Mouse (Mus musculus): Measurements from ENCODE around the gene Plekhb2. TPM values are rescaled to one million over a fixed set of nuclear protein-coding genes. Genes with fewer than 3 reads are reported as not detected.

The Plekhb2 gene
- polyA plus RNA-seq, 1 experiment from 2014 or later: 13.5 TPM

DNA sequence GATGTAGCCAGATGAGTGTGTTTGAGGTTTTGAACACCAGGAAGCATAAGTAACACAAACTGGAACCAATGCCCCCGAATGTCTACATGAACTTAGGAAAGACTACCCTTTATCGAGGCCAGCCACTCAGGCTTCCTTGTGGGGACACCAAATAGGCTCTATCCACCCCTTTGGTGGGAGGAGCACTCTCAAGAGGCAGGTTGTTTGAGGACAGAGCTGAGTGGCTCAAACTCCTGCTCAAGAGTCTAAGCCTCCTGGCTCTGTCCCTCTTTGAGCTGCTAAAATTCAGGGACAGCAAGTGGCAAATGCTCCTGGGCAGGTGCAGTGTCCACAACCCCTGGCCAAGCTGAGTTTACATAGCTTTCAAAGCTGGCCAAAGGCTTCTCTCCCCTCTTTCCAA, 14.9 kb upstream of the Plekhb2 start:
- Histone ChIP-seq H3K27me3 (no peaks in the 10 kb centered on the region), H3K4me2 (no peak overlapping the region), H3K27ac (no peak overlapping the region), H3K9me3 (no peaks in the 10 kb centered on the region), H3K4me1 (replicated peaks) (peaks cover 31% of the 10 kb centered on the region), H3K4me3 (replicated peaks) (no peak overlapping the region), H3K9ac (replicated peaks) (no peak overlapping the region), H3K36me3 (peaks cover 67% of the 10 kb centered on the region)
- 86% methylated on average over 2 of the region's 2 CpGs for WGBS
- ATAC-seq (ENCODE audit: insufficient number of reproducible peaks, insufficient read depth, low FRiP score, low TSS enrichment, low read depth): no peak

DNA sequence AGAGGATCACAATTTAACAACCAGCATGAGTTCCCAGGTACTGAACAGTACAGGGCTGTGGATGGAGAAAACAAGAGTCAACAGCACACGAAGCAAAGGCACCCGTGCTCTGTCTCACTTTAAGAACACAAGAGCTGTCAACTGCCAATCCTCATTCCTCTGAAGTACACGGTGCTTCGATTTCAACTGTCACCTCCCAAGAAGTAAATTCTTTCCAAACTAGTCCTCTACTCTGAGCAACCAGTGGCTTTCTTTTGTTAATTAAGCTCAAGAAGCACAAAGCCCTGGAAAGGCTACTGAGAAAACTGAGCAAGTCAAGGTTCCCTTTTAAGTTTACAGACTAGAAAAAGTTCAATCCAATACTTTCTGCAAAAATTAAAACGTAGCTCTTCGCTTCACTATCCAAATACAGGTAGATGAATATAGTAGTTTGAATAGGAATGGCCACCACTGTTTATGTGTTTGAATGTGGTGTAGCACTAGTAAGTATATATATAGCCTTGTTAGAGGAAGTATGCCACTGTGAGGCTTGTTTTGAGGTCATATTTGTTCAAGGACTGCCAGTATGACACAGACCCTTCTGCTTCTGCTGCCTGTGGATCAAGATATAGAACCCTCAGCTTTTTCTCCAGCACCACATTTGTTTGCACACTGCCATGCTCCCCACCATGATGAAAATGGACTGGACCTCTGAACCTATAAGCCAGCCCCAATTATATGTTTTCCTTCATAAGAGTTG, 11.7 kb upstream of the Plekhb2 start:
- Histone ChIP-seq H3K9ac (replicated peaks) (no peak overlapping the region), H3K27ac (no peak overlapping the region), H3K36me3 (peaks cover 40% of the 10 kb centered on the region), H3K4me2 (no peak overlapping the region), H3K9me3 (no peaks in the 10 kb centered on the region), H3K4me3 (replicated peaks) (no peak overlapping the region), H3K4me1 (replicated peaks) (peaks cover 23% of the 10 kb centered on the region), H3K27me3 (no peaks in the 10 kb centered on the region)
- ATAC-seq (ENCODE audit: insufficient number of reproducible peaks, insufficient read depth, low FRiP score, low TSS enrichment, low read depth): no peak
- 87% methylated on average over 6 of the region's 6 CpGs for WGBS

DNA sequence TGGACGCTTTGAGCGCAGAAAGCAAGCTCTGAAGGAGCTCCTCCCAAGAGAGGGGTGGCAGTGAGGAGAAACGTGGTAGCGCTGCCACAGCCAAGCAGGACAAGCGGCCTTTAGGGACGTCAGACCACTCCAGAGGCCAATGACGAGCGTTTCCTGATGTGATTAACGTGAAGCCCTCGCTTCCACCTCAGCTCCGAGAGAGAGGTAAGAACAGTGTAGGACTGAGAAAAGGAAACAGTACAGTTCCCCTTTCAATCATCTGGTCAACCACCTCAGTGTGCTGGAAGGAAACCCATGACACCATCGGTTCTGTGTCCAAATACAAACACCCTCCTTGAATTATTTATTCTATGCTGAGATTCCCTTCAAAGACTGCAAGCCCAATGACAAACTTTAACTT, 10.5 kb upstream of the Plekhb2 start:
- H3K4me3 ChIP-seq (replicated peaks): no peak overlapping the region
- H3K36me3 ChIP-seq: peaks cover 30% of the 10 kb centered on the region
- no peak overlapping the region for H3K9ac ChIP-seq (replicated peaks)
- H3K27me3 ChIP-seq: no peaks in the 10 kb centered on the region
- WGBS: 67% methylated on average over 12 of the region's 12 CpGs
- peaks cover 23% of the 10 kb centered on the region for H3K4me1 ChIP-seq (replicated peaks)
- H3K9me3 ChIP-seq: no peaks in the 10 kb centered on the region
- ATAC-seq (ENCODE audit: insufficient number of reproducible peaks, insufficient read depth, low FRiP score, low TSS enrichment, low read depth): no peak
- no peak overlapping the region for H3K4me2 ChIP-seq
- H3K27ac ChIP-seq: no peak overlapping the region

DNA sequence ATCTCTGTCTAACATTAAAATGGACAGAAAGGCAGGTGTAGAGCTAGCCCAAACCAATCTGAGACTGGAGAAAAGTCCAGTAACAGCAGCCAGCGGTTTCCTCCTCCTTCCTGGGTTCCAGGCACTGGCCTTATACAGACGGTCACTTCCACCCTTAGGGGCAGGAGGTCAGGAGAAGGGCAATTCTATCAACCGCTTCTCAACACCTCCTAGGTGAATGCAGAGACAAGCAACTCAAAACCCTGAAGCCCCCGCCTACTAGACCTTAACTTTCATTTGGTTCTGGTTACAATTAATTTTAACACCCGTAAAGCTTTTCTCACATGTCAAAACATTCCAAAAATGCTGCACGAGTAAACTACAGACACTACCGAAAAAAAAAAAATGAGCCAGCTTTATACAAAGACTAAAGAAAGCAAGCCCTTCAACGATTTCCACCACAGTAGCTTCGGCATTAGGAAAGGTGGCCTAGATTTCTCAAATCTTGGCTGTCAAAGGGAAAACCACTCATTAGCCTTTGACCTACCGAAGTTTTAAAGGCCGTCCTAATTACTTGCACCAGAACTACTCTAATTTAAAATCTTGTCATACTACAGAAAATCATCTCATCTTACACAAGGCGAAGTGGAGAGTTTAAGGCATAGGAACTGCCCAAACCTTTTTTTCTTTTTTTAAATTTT, 7.9 kb upstream of the Plekhb2 start:
- Histone ChIP-seq H3K4me1 (replicated peaks) (peaks cover 23% of the 10 kb centered on the region), H3K4me2 (peak overlapping the region; percentile 92), H3K9ac (replicated peaks) (peak overlapping the region; percentile 94), H3K27ac (peak overlapping the region; percentile 97), H3K27me3 (no peaks in the 10 kb centered on the region), H3K4me3 (replicated peaks) (peak overlapping the region; percentile 67), H3K36me3 (peaks cover 9% of the 10 kb centered on the region; the same call in 1 of the 2 replicates), H3K9me3 (no peaks in the 10 kb centered on the region)
- no peak for ATAC-seq (ENCODE audit: insufficient number of reproducible peaks, insufficient read depth, low FRiP score, low TSS enrichment, low read depth)
- WGBS: 2% methylated on average over 12 of the region's 12 CpGs

DNA sequence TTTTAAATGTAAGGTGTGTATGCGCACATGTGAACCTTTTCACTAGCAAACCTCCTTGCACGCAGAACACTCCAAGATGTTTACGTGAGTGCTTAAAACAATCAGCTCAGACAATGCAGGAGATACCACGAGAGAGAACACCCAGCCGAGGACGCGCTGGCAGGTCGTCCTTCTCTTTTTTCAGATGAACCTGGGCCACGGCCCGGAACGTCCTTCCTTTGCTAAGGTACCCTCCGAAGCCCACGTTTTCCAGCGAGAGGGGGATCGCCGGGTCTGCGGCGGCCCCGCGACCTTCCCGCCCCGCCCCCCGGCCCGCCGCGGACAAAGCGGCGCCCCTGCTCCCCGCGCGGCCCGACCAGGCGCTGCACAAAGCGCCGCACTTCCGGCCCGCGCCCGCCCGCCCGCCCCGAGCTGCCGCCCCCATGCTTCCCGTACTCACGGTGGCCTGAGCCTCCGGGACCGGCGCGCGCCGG, 7.4 kb upstream of the Plekhb2 start:
- peak; percentile 81 for ATAC-seq (ENCODE audit: insufficient number of reproducible peaks, insufficient read depth, low FRiP score, low TSS enrichment, low read depth)

DNA sequence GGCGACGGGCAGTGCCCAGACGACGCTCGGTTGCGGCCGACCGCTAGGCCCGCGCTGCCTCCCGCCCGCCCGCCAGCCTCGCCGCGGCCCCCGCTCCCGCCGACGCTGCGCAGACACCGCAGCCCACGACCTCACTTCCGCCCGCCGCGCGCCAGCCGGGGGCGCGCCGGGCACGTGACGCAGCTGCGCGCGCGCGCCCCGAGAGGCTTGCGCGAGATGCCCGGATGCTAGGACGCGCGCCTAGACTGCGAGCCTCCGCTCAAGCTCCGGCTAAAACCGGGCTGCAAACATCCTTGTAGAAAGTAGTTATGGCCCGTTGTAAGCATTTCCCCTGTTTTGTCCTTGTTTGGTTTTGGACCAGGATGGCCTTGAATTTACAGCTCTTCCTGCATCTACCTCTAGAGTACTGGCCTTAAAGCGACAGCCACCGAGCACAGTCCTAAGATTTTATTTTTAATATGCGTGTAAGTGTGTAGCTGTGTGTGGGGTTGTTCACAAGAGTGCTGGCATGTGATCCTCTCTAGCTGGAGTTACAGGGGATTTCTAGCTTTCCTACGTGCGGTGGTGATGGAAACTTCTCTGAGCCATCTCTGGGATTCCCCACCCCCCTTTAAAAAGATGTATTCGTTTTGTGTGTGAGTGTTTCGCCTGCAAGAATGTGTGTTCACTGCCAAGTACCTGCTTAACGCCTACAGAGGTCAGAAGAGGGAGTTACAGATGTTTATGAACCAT, 6.7 kb upstream of the Plekhb2 start, which contains the start of gene Fam168b:
Fam168b (minus strand) TSS at position 179 of the 732 bp plus-strand sequence.
- Histone ChIP-seq H3K27ac (peak within 1 kb of the TSS; percentile 97), H3K4me2 (peak within 1 kb of the TSS; percentile 92), H3K4me1 (replicated peaks) (peaks cover 23% of the 10 kb centered on the region), H3K36me3 (0 out of 2 replicates have a peak, but pooled peaks cover 3% of the 10 kb centered on the region), H3K9me3 (no peaks in the 10 kb centered on the region), H3K4me3 (replicated peaks) (peak within 1 kb of the TSS; percentile 67), H3K27me3 (no peaks in the 10 kb centered on the region), H3K9ac (replicated peaks) (peak within 1 kb of the TSS; percentile 94)
- 2% methylated on average over 59 of the region's 59 CpGs for WGBS
- peak; percentile 84 for ATAC-seq (ENCODE audit: insufficient number of reproducible peaks, insufficient read depth, low FRiP score, low TSS enrichment, low read depth)

More for the DNA sequence above, 7.4 kb upstream of the Plekhb2 start:
- peak overlapping the region; percentile 92 for H3K4me2 ChIP-seq
- H3K4me3 ChIP-seq (replicated peaks): peak overlapping the region; percentile 67
- H3K27me3 ChIP-seq: no peaks in the 10 kb centered on the region
- H3K9me3 ChIP-seq: no peaks in the 10 kb centered on the region
- peaks cover 23% of the 10 kb centered on the region for H3K4me1 ChIP-seq (replicated peaks)
- peak overlapping the region; percentile 97 for H3K27ac ChIP-seq
- H3K9ac ChIP-seq (replicated peaks): peak overlapping the region; percentile 94
- peaks cover 4% of the 10 kb centered on the region; the same call in 1 of the 2 replicates for H3K36me3 ChIP-seq
- under 1% methylated on average over 40 of the region's 51 CpGs for WGBS

DNA sequence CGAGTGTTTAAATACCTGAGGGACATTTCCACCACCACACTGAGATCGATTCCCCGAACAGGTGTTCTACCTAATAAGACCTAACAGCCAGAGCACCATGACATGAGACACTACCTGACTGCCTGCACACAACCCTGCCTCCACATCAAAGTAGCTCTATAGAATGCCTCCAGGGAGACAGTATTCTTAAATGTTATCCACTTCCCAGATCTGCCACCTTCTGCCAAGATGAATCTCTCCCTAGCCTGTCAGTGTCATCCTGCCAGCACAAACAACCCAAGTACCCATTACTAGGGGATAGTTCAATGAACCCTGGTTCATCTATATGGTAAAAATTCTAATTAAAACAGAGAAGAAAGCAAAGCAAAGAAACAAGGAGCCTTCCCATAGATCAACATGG, 2.7 kb upstream of the Plekhb2 start:
- no peaks in the 10 kb centered on the region for H3K9me3 ChIP-seq
- peaks cover 2% of the 10 kb centered on the region; the same call in 1 of the 2 replicates for H3K27me3 ChIP-seq
- peaks cover 4% of the 10 kb centered on the region; the same call in 1 of the 2 replicates for H3K4me1 ChIP-seq (replicated peaks)
- ATAC-seq (ENCODE audit: insufficient number of reproducible peaks, insufficient read depth, low FRiP score, low TSS enrichment, low read depth): no peak
- no peak overlapping the region for H3K27ac ChIP-seq
- no peak overlapping the region for H3K4me2 ChIP-seq
- H3K9ac ChIP-seq (replicated peaks): no peak overlapping the region
- H3K36me3 ChIP-seq: no peaks in the 10 kb centered on the region
- no peak overlapping the region for H3K4me3 ChIP-seq (replicated peaks)
- 85% methylated on average over 3 of the region's 3 CpGs for WGBS

DNA sequence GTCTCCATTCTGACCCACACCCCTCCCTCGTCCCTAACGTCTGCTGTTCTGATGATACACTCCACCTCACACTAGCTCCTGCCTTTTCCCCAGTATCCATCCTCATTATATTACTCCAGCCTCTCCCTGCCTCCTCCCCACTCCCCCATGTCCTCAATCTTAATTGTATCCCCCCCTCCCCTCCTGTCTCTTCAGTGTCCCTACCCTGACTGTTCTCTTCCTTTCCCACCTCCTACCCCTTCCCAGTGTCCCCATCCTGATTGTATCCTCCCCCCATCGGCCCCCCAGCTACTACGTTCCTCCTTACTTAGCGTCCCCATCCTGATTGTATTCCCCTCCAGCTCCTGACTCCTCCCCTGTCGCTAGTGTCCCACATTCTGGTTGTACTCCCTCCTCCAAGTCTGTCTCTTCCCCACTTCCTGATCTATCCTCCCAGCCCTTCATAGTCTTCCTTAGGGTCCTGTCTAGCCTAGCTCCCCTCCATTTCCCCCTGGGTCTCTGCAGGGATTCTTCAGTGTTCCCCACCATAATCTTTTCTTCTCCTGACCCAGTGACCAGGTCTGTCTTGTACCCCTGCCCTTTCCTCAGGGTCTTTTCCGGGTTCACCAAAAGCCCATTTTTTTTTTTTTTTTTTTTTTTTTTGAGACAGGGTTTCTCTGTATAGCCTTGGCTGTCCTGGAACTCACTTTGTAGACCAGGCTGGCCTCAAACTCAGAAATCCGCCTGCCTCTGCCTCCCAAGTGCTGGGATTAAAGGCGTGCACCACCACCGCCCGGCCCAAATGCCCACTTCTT, 764 bp downstream of the Plekhb2 start:
- peaks cover 4% of the 10 kb centered on the region; the same call in 1 of the 2 replicates for H3K4me1 ChIP-seq (replicated peaks)
- no peaks in the 10 kb centered on the region for H3K36me3 ChIP-seq
- H3K27ac ChIP-seq: no peak overlapping the region
- H3K27me3 ChIP-seq: peaks cover 2% of the 10 kb centered on the region; the same call in 1 of the 2 replicates
- peak overlapping the region; percentile 69 for H3K4me3 ChIP-seq (replicated peaks)
- H3K9ac ChIP-seq (replicated peaks): peak overlapping the region; percentile 82
- no peaks in the 10 kb centered on the region for H3K9me3 ChIP-seq
- H3K4me2 ChIP-seq: peak overlapping the region; percentile 86
- WGBS: 45% methylated on average over 11 of the region's 11 CpGs
- ATAC-seq (ENCODE audit: insufficient number of reproducible peaks, insufficient read depth, low FRiP score, low TSS enrichment, low read depth): peak; percentile 77

DNA sequence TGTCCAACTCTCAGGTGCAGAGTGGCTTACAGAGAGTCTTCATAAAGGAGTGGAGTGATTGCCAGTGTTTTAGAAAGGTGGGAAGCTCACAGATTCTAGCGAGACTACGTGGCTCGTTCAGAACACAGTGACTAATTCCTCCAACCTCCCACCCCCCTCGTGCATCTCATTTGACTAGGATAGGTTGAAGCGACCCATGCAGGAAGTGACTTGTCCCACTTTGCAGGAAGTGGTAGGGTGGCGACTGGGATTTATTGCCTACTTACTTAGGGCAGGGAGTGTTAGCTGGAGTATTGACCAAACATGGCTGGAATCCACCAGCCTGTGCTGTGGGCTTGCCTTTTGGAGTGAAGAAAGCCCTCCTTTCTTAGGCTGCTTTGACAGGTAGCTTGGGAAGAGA, 1.8 kb downstream of the Plekhb2 start:
- WGBS: 39% methylated on average over 6 of the region's 6 CpGs
- H3K27me3 ChIP-seq: peaks cover 2% of the 10 kb centered on the region; the same call in 1 of the 2 replicates
- H3K27ac ChIP-seq: no peak overlapping the region
- no peaks in the 10 kb centered on the region for H3K9me3 ChIP-seq
- H3K4me1 ChIP-seq (replicated peaks): peaks cover 4% of the 10 kb centered on the region; the same call in 1 of the 2 replicates
- H3K9ac ChIP-seq (replicated peaks): no peak overlapping the region
- H3K4me3 ChIP-seq (replicated peaks): no peak overlapping the region
- H3K4me2 ChIP-seq: no peak overlapping the region
- no peak for ATAC-seq (ENCODE audit: insufficient number of reproducible peaks, insufficient read depth, low FRiP score, low TSS enrichment, low read depth)
- H3K36me3 ChIP-seq: no peaks in the 10 kb centered on the region

DNA sequence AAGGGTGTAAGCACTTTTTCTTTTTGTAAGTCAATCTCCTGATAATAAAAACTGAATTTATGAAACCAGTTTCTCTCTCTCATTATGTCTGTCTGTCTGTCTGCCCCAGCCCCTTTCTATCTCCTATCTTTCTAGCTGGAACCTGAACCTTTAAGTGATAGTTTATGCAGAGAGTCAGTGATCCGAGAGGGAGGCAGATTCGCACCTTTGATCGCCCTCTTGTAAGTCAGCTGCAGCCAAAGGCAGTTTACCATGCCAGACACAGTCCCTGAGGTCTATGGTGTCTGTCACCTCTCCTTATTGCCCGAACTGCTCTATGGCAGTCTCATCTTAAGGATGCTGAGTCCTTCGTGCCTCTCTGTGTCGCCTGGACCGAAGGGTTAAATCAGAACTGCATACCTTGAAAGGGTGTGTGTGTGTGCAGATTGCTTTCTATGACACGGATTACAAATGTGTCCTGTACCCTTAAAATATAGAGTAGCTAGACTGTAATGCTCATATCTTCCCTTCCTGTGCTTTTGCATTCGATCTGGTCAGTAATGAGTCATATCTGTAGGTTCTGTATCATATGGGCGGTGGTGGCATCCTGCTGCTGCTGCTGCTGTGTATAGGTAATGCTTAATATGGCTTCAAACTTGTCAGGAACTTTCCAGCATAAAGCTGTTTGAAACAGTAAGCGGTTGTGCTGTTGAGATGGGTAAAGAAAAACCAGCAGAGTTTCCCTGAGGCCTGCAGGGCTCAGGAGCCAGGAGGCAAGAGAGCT, 2.5 kb downstream of the Plekhb2 start:
- H3K4me1 ChIP-seq (replicated peaks): peaks cover 4% of the 10 kb centered on the region; the same call in 1 of the 2 replicates
- 74% methylated on average over 11 of the region's 11 CpGs for WGBS
- no peak for ATAC-seq (ENCODE audit: insufficient number of reproducible peaks, insufficient read depth, low FRiP score, low TSS enrichment, low read depth)
- no peaks in the 10 kb centered on the region for H3K9me3 ChIP-seq
- no peak overlapping the region for H3K4me2 ChIP-seq
- H3K36me3 ChIP-seq: no peaks in the 10 kb centered on the region
- no peak overlapping the region for H3K27ac ChIP-seq
- no peak overlapping the region for H3K4me3 ChIP-seq (replicated peaks)
- H3K27me3 ChIP-seq: peaks cover 2% of the 10 kb centered on the region; the same call in 1 of the 2 replicates
- no peak overlapping the region for H3K9ac ChIP-seq (replicated peaks)
